Mouse (Mus musculus) neutrophil, adult 5-6 weeks (primary cell): ENCODE results near the gene 4930564D02Rik. TPM values are rescaled to one million over a fixed set of nuclear protein-coding genes. Genes with fewer than 3 reads are reported as not detected.

Source experiments
- ATAC-seq: fragments of 151-379, 151-347 bp; 2 replicates; pipeline ENCODE4 v1.8.0; 2017; ENCODE audit warnings: mild to moderate bottlenecking, moderate TSS enrichment; ENCODE audit not compliant: insufficient number of reproducible peaks, poor library complexity, low FRiP score, severe bottlenecking; ENCODE audit errors: extremely low read depth
- total RNA-seq: library from RNA; stranded (forward); fragments of 200-1000 nt; gene quantifications from 2 replicates; pipeline ENCODE4 v1.2.3, GENCODE M21; 2017

Gene 4930564D02Rik
- total RNA-seq, 1 experiment from 2014 or later = not detected

- no peak for ATAC-seq
Observed at GRCm38 (mm10) chr3:105053698-105054001, 13.0 kb upstream of the 4930564D02Rik start.

- ATAC-seq = no peak
Observed at GRCm38 (mm10) chr3:105054952-105055351, 11.7 kb upstream of the 4930564D02Rik start.

GRCm38 (mm10) chr3:105055666-105056065 lies 11.0 kb upstream of the 4930564D02Rik start:
- ATAC-seq = no peak

- 0 out of 2 replicates have a peak, but pooled peaks have one; percentile 9 for ATAC-seq
Observed at GRCm38 (mm10) chr3:105058627-105059513, 7.8 kb upstream of the 4930564D02Rik start.

- no peak for ATAC-seq
Observed at GRCm38 (mm10) chr3:105059911-105060310, 6.7 kb upstream of the 4930564D02Rik start.

- ATAC-seq = no peak
Observed at GRCm38 (mm10) chr3:105060992-105061391, 5.7 kb upstream of the 4930564D02Rik start.

GRCm38 (mm10) chr3:105061496-105061895 lies 5.1 kb upstream of the 4930564D02Rik start:
- no peak for ATAC-seq

GRCm38 (mm10) chr3:105061991-105062390 lies 4.7 kb upstream of the 4930564D02Rik start:
- ATAC-seq = no peak

- no peak for ATAC-seq
Observed at GRCm38 (mm10) chr3:105062676-105063075, 4.0 kb upstream of the 4930564D02Rik start.

GRCm38 (mm10) chr3:105070553-105070952 lies 3.9 kb downstream of the 4930564D02Rik start:
- no peak for ATAC-seq

GRCm38 (mm10) chr3:105071251-105071650 lies 4.6 kb downstream of the 4930564D02Rik start:
- ATAC-seq = no peak

- ATAC-seq = no peak
Observed at GRCm38 (mm10) chr3:105072536-105072935, 5.9 kb downstream of the 4930564D02Rik start.

GRCm38 (mm10) chr3:105075796-105076195 lies 9.2 kb downstream of the 4930564D02Rik start:
- no peak for ATAC-seq

- ATAC-seq = no peak
Observed at GRCm38 (mm10) chr3:105078231-105078826, 11.7 kb downstream of the 4930564D02Rik start.

- ATAC-seq = no peak
Observed at GRCm38 (mm10) chr3:105087344-105087743, 20.7 kb downstream of the 4930564D02Rik start.

GRCm38 (mm10) chr3:105088638-105089037 lies 22.0 kb downstream of the 4930564D02Rik start:
- no peak for ATAC-seq

- no peak for ATAC-seq
Observed at GRCm38 (mm10) chr3:105090147-105090546, 23.5 kb downstream of the 4930564D02Rik start.

- ATAC-seq = no peak
Observed at GRCm38 (mm10) chr3:105090981-105091380, 24.3 kb downstream of the 4930564D02Rik start.

GRCm38 (mm10) chr3:105092721-105093505 lies 26.3 kb downstream of the 4930564D02Rik start:
- no peak for ATAC-seq

- no peak for ATAC-seq
Observed at GRCm38 (mm10) chr3:105094448-105094847, 27.8 kb downstream of the 4930564D02Rik start.
